Mouse (Mus musculus): ENCODE data around the gene Sh3bp5. TPM values are rescaled to one million over a fixed set of nuclear protein-coding genes. Genes with fewer than 3 reads are reported as not detected.

Gene Sh3bp5
- polyA plus RNA-seq, 1 experiment from 2014 or later: 26.7 TPM

DNA sequence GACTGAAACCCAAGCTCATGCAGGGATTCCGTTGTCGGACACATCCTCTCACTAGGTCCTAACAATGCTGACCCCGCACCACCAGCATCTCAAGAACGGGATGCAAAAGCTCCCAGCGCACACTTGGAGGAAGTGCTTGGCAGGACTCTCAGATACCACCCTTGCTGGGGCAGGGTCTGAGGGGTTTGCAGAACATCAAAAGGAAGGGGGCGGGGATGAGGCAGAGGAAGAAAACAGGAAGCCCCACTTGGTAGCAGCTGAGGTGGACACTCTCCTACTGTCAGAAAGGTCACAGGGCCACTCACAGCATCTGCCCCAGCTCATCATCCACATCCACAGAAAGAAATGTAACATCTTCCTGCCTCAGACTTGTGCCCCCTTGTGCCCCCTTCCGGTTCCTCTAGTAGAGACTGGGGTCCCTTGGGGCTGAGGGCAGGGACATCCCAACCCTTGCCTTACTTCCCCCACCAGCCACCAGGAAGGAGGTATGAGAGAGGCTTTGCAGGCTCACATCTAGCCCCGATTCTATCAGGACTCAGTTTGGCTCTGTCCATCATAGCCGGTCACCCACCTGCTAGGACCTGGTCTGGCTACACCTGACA, 25.7 kb downstream of the Sh3bp5 start:
- no peaks in the 10 kb centered on the region for H3K9me3 ChIP-seq (ENCODE audit: control insufficient read depth, low read length)
- no peak overlapping the region for H3K4me3 ChIP-seq (ENCODE audit: low read depth, low read length)
- no peak overlapping the region for H3K27ac ChIP-seq (replicated peaks; ENCODE audit: low read depth, low read length)
- WGBS: 78% methylated on average over 9 of the region's 9 CpGs
- H3K4me2 ChIP-seq (ENCODE audit: low read depth, severe bottlenecking): no peak overlapping the region
- ATAC-seq (ENCODE audit: insufficient number of reproducible peaks, low FRiP score, low TSS enrichment, low read depth) (no peak), DNase-seq (ENCODE audit: low spot score) (no peak)
- no peaks in the 10 kb centered on the region for H3K36me3 ChIP-seq (ENCODE audit: control insufficient read depth, insufficient read depth, low read length)
- H3K9ac ChIP-seq (ENCODE audit: low read length): no peak overlapping the region
- H3K27me3 ChIP-seq (ENCODE audit: control insufficient read depth, insufficient read depth, low read length): no peaks in the 10 kb centered on the region
- peaks cover 8% of the 10 kb centered on the region for H3K4me1 ChIP-seq (ENCODE audit: control insufficient read depth, insufficient read depth, low read length)

DNA sequence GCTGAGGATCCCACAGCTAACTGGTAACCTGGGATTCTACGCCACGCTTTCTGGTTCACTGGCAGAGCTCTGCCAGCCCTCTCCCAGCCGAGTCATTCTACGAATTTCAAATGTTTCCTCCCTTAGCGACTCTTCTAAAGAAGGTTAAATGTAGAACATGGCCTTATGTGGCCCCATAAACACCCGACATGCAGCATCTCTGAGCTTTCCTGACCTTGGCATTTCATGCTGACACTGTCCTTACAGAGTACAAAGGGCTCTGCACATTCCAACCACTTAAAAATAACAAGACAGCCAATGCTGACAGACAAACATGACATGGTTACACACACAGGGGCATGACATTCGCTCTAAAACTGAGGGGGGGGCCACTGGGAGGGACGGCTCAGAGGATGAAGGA, 27.2 kb downstream of the Sh3bp5 start:
- Histone ChIP-seq H3K4me3 (ENCODE audit: low read depth, low read length) (no peak overlapping the region), H3K9me3 (ENCODE audit: control insufficient read depth, low read length) (no peaks in the 10 kb centered on the region), H3K27ac (replicated peaks; ENCODE audit: low read depth, low read length) (no peak overlapping the region), H3K36me3 (ENCODE audit: control insufficient read depth, insufficient read depth, low read length) (no peaks in the 10 kb centered on the region), H3K27me3 (ENCODE audit: control insufficient read depth, insufficient read depth, low read length) (no peaks in the 10 kb centered on the region), H3K9ac (ENCODE audit: low read length) (no peak overlapping the region), H3K4me1 (ENCODE audit: control insufficient read depth, insufficient read depth, low read length) (peaks cover 10% of the 10 kb centered on the region), H3K4me2 (ENCODE audit: low read depth, severe bottlenecking) (no peak overlapping the region)
- no peak for ATAC-seq (ENCODE audit: insufficient number of reproducible peaks, low FRiP score, low TSS enrichment, low read depth)
- no peak for DNase-seq (ENCODE audit: low spot score)
- 71% methylated on average over 8 of the region's 8 CpGs for WGBS

DNA sequence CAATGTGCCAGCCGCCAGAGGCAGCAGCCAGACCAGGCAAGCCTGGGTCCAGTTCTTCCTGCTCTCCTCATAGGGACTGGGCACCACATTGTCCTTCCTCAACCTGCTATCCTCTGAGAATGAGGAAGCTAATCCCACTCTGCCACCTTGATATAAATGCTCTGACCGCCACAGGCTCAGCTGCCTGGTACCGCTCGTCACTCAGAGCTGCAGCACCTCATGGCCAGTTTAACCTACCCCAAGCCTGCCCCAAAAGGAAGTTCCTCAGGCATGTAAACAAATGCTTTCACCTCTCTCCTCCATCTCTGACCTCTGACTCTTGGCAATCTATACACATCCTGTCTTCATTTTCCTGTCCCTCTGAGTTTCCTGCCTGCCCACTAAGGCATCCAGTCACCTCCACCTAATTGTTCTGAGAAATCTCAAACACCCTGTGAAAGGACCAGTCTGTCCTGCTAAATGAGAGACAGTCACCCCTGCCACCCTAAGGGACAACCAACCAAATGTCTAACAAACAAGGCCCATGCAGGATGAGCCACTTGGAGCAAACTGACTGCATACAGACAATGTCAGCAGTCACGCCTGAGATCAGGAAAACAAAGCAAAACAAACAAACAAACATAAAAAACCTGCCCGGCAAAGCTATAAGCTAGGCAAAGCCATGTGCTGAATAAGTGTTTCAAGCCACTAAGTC, 27.8 kb downstream of the Sh3bp5 start:
- Histone ChIP-seq H3K9ac (ENCODE audit: low read length) (no peak overlapping the region), H3K4me1 (ENCODE audit: control insufficient read depth, insufficient read depth, low read length) (peaks cover 10% of the 10 kb centered on the region), H3K4me3 (ENCODE audit: low read depth, low read length) (no peak overlapping the region), H3K36me3 (ENCODE audit: control insufficient read depth, insufficient read depth, low read length) (no peaks in the 10 kb centered on the region), H3K27me3 (ENCODE audit: control insufficient read depth, insufficient read depth, low read length) (no peaks in the 10 kb centered on the region), H3K9me3 (ENCODE audit: control insufficient read depth, low read length) (no peaks in the 10 kb centered on the region), H3K27ac (replicated peaks; ENCODE audit: low read depth, low read length) (no peak overlapping the region), H3K4me2 (ENCODE audit: low read depth, severe bottlenecking) (no peak overlapping the region)
- WGBS: 64% methylated on average over 6 of the region's 6 CpGs
- DNase-seq (ENCODE audit: low spot score) (no peak), ATAC-seq (ENCODE audit: insufficient number of reproducible peaks, low FRiP score, low TSS enrichment, low read depth) (no peak)

DNA sequence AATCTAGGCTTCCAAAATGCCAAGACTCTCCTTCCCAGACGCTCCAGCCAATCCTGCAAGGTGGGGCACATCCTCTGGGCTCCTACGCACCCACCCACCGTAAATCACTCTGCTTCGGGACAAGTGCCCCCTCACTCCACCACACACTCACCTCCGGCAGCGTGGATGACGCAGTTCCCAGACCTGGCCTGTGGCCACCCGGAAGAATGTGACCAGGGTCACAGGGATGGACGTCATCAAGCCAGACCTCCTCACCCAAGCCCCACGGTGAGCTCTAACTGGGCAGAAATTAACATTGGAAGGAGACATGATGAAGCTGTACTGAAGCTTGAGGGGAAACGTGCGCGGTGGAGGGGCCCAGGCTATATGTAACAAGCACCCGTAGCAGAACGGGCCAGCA, 28.7 kb downstream of the Sh3bp5 start:
- Histone ChIP-seq H3K9me3 (ENCODE audit: control insufficient read depth, low read length) (no peaks in the 10 kb centered on the region), H3K27ac (replicated peaks; ENCODE audit: low read depth, low read length) (no peak overlapping the region), H3K27me3 (ENCODE audit: control insufficient read depth, insufficient read depth, low read length) (no peaks in the 10 kb centered on the region), H3K4me1 (ENCODE audit: control insufficient read depth, insufficient read depth, low read length) (peaks cover 10% of the 10 kb centered on the region), H3K9ac (ENCODE audit: low read length) (no peak overlapping the region), H3K36me3 (ENCODE audit: control insufficient read depth, insufficient read depth, low read length) (no peaks in the 10 kb centered on the region), H3K4me2 (ENCODE audit: low read depth, severe bottlenecking) (no peak overlapping the region), H3K4me3 (ENCODE audit: low read depth, low read length) (no peak overlapping the region)
- DNase-seq (ENCODE audit: low spot score) (no peak), ATAC-seq (ENCODE audit: insufficient number of reproducible peaks, low FRiP score, low TSS enrichment, low read depth) (no peak)
- WGBS: 70% methylated on average over 15 of the region's 15 CpGs

DNA sequence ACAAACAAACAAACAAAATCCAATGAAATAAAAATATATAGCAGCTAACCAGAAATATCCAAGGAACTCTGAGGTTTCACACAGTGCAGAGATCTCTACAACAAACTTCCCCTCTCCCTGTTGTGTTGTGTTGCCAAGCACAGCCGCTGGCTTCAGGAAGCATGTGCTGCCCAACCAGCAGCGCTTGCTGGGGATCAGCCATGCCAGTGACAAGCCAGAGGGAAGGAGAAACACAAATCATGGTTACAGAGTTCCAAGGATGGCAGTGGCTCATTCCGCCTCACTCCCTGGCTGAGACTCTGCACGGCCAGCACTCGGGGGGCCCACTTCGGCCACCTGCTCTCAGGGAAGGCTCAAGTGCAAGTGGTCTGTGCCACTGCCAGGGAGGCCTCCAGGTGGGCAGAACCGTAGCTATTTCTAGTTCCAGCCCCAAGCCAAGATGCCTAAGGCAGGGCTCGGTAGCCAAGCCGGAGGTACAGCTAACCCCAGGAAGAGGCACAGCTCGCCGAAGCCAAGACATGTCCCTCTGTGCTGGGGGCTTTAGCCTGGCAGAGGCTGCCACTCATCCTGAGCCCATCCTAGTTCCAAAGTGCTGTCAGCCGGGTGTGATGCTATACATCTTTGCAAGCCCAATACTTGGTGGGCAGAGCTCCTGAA, 29.6 kb downstream of the Sh3bp5 start:
- H3K36me3 ChIP-seq (ENCODE audit: control insufficient read depth, insufficient read depth, low read length): no peaks in the 10 kb centered on the region
- H3K4me2 ChIP-seq (ENCODE audit: low read depth, severe bottlenecking): no peak overlapping the region
- H3K9ac ChIP-seq (ENCODE audit: low read length): no peak overlapping the region
- H3K4me1 ChIP-seq (ENCODE audit: control insufficient read depth, insufficient read depth, low read length): peaks cover 10% of the 10 kb centered on the region
- ATAC-seq (ENCODE audit: insufficient number of reproducible peaks, low FRiP score, low TSS enrichment, low read depth) (no peak), DNase-seq (ENCODE audit: low spot score) (no peak)
- WGBS: 88% methylated on average over 12 of the region's 12 CpGs
- no peak overlapping the region for H3K27ac ChIP-seq (replicated peaks; ENCODE audit: low read depth, low read length)
- H3K9me3 ChIP-seq (ENCODE audit: control insufficient read depth, low read length): no peaks in the 10 kb centered on the region
- no peak overlapping the region for H3K4me3 ChIP-seq (ENCODE audit: low read depth, low read length)
- H3K27me3 ChIP-seq (ENCODE audit: control insufficient read depth, insufficient read depth, low read length): no peaks in the 10 kb centered on the region

DNA sequence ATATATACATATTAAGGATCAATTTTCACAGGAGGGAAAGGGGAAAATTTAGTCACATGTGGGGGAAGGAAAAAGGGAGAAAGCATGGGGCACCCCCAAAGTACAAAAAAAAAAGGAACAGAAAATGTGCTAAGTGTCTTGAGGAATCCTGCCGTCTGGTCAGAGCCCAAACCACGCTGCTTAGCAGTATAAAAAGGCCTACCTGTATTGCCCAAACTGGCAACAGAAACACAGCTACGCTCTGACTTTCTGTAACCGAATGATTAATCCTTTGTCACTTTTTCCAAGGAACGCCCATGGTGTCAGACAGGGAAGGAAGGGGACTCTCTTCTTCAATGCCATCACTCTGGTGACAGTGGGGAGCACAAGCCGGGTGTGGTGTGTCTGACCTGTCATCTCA, 30.2 kb downstream of the Sh3bp5 start:
- 88% methylated on average over 6 of the region's 6 CpGs for WGBS
- no peak overlapping the region for H3K4me3 ChIP-seq (ENCODE audit: low read depth, low read length)
- no peaks in the 10 kb centered on the region for H3K9me3 ChIP-seq (ENCODE audit: control insufficient read depth, low read length)
- DNase-seq (ENCODE audit: low spot score) (no peak), ATAC-seq (ENCODE audit: insufficient number of reproducible peaks, low FRiP score, low TSS enrichment, low read depth) (no peak)
- peaks cover 10% of the 10 kb centered on the region for H3K4me1 ChIP-seq (ENCODE audit: control insufficient read depth, insufficient read depth, low read length)
- no peak overlapping the region for H3K4me2 ChIP-seq (ENCODE audit: low read depth, severe bottlenecking)
- H3K27ac ChIP-seq (replicated peaks; ENCODE audit: low read depth, low read length): no peak overlapping the region
- H3K9ac ChIP-seq (ENCODE audit: low read length): no peak overlapping the region
- no peaks in the 10 kb centered on the region for H3K27me3 ChIP-seq (ENCODE audit: control insufficient read depth, insufficient read depth, low read length)
- no peaks in the 10 kb centered on the region for H3K36me3 ChIP-seq (ENCODE audit: control insufficient read depth, insufficient read depth, low read length)

DNA sequence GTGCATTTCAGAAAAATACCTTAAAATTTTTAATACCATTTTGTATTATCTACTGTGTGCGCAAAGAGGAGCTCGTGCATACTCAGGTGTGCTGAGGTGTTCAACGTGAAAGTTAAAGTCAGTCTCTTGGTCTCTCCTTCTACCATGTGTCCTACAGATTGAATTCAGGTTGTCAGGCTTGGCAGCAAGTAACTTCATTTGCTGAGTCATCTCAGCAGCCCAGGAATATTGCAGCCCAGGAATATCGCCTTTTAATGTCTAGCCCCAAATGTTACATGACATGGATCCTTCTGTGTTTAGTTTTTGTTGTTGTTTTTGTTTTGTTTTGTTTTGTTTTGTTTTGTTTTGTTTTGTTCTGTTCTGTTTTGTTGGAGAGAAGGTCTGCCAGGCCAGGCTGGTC, 31.2 kb downstream of the Sh3bp5 start:
- DNase-seq (ENCODE audit: low spot score): no peak
- no peak overlapping the region for H3K9ac ChIP-seq (ENCODE audit: low read length)

DNA sequence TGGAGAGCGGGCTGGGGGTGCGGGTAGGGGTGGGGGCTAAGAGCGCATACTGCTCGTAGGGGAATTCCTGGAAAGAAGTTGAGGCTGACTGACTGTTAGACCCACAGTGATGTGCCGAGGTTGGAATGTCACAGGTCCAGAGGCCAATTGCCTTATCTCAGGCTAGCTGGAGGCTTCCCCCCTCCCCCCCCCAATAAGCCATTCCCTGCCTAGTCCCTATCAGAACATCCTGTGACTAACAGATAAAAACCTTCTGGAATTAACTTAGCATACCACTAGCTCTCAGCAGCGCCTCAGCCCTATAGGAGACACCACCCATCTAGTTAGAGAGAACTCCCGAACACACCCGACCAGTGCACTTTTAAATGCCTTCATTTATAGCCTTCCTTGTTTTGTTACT, 31.9 kb downstream of the Sh3bp5 start:
- Histone ChIP-seq H3K36me3 (ENCODE audit: control insufficient read depth, insufficient read depth, low read length) (no peaks in the 10 kb centered on the region), H3K27me3 (ENCODE audit: control insufficient read depth, insufficient read depth, low read length) (no peaks in the 10 kb centered on the region), H3K9me3 (ENCODE audit: control insufficient read depth, low read length) (no peaks in the 10 kb centered on the region), H3K9ac (ENCODE audit: low read length) (no peak overlapping the region), H3K27ac (replicated peaks; ENCODE audit: low read depth, low read length) (no peak overlapping the region), H3K4me2 (ENCODE audit: low read depth, severe bottlenecking) (no peak overlapping the region), H3K4me3 (ENCODE audit: low read depth, low read length) (no peak overlapping the region), H3K4me1 (ENCODE audit: control insufficient read depth, insufficient read depth, low read length) (peaks cover 13% of the 10 kb centered on the region)
- WGBS: 42% methylated on average over 8 of the region's 8 CpGs
- ATAC-seq (ENCODE audit: insufficient number of reproducible peaks, low FRiP score, low TSS enrichment, low read depth) (no peak), DNase-seq (ENCODE audit: low spot score) (no peak)

More for the DNA sequence above, 31.2 kb downstream of the Sh3bp5 start:
- no peaks in the 10 kb centered on the region for H3K36me3 ChIP-seq (ENCODE audit: control insufficient read depth, insufficient read depth, low read length)
- peaks cover 13% of the 10 kb centered on the region for H3K4me1 ChIP-seq (ENCODE audit: control insufficient read depth, insufficient read depth, low read length)
- 94% methylated on average over 4 of the region's 4 CpGs for WGBS
- no peak overlapping the region for H3K27ac ChIP-seq (replicated peaks; ENCODE audit: low read depth, low read length)
- H3K27me3 ChIP-seq (ENCODE audit: control insufficient read depth, insufficient read depth, low read length): no peaks in the 10 kb centered on the region
- H3K4me3 ChIP-seq (ENCODE audit: low read depth, low read length): no peak overlapping the region
- H3K9me3 ChIP-seq (ENCODE audit: control insufficient read depth, low read length): no peaks in the 10 kb centered on the region
- H3K4me2 ChIP-seq (ENCODE audit: low read depth, severe bottlenecking): no peak overlapping the region
- no peak for ATAC-seq (ENCODE audit: insufficient number of reproducible peaks, low FRiP score, low TSS enrichment, low read depth)

All from limb, embryonic 11.5 days (tissue).